Mouse (Mus musculus) cortical plate, adult 2 months (tissue): ENCODE measurements around the gene Itga3.

ENCODE experiments used
- CTCF ChIP-seq: fragments of 200-500 bp; IDR thresholded peaks from 2 replicates; pipeline ENCODE4 v1.5.1; 2011; ENCODE audit warnings: mild to moderate bottlenecking, control low read depth, low read length; ENCODE audit not compliant: insufficient read depth; ENCODE audit errors: extremely low read depth
- POLR2A ChIP-seq: fragments of 200-500 bp; IDR thresholded peaks from 2 replicates; pipeline ENCODE4 v1.6.1; 2011; ENCODE audit warnings: mild to moderate bottlenecking, low read length, control low read depth; ENCODE audit not compliant: insufficient read depth; ENCODE audit errors: extremely low read depth

GRCm38 (mm10) chr11:95011416-95011815 is 65.2 kb downstream of the Itga3 start:
- no peak for TF ChIP-seq POLR2A
- TF ChIP-seq CTCF: no peak
